23 mouse cellular contexts compared by ENCODE assay signal in genomic region chr2:15027816-15028215, GRCm38 (mm10). TPM values are rescaled to one million over a fixed set of nuclear protein-coding genes. Genes with fewer than 3 reads are reported as not detected.
DNase-seq lines count a peak whose midpoint lies in the region; ATAC-seq and TF ChIP-seq lines count a peak whose summit lies in the region.
"Had no signal": no experiment of that assay in that cellular context is flagged by ENCODE, and none has a peak within 500 bp of the region (broad histone marks: within the 10 kb centered on the region; RNA-seq: fewer than 3 reads in every experiment).

No protein-coding gene starts in this region.

- peak; percentile 83 for ATAC-seq in hindbrain, embryonic 11.5 days (ENCODE audit: low FRiP score)
- ATAC-seq in hindbrain, postnatal 0 days: no peak
- peak; percentile 67 for ATAC-seq in neural tube, embryonic 11.5 days (ENCODE audit: insufficient read depth, low FRiP score, low TSS enrichment)
- ATAC-seq in neural tube, embryonic 14.5 days (ENCODE audit: low read depth): peak; percentile 28; the same call in 1 of the 2 replicates
- ATAC-seq: forebrain, embryonic 14.5 days; forebrain, embryonic 16.5 days had no signal

- H3K27ac ChIP-seq in hindbrain, embryonic 11.5 days (ENCODE audit: low read depth, low read length): no peak overlapping the region
- no peak overlapping the region for H3K27ac ChIP-seq in hindbrain, postnatal 0 days
- H3K27ac ChIP-seq in neural tube, embryonic 11.5 days (ENCODE audit: low read depth, low read length): no peak overlapping the region
- H3K27ac ChIP-seq in neural tube, embryonic 14.5 days (ENCODE audit: low read depth, low read length): no peak overlapping the region
- H3K27ac ChIP-seq: embryonic facial prominence, embryonic 13.5 days; embryonic facial prominence, embryonic 15.5 days; forebrain, embryonic 10.5 days; forebrain, embryonic 12.5 days had no signal

- no peak for TF ChIP-seq CTCF in hindbrain, postnatal 0 days (IDR thresholded peaks at IDR 0.05; ENCODE audit: low read depth)

- no peak overlapping the region for H3K4me2 ChIP-seq in hindbrain, embryonic 11.5 days (replicated peaks; ENCODE audit: low read depth, low read length)
- no peak overlapping the region for H3K4me2 ChIP-seq in hindbrain, postnatal 0 days (ENCODE audit: low read depth, low read length)
- H3K4me2 ChIP-seq in neural tube, embryonic 11.5 days (ENCODE audit: low read depth): no peak overlapping the region
- no peak overlapping the region for H3K4me2 ChIP-seq in neural tube, embryonic 14.5 days (ENCODE audit: low read depth, low read length)
- H3K4me2 ChIP-seq: embryonic facial prominence, embryonic 13.5 days; embryonic facial prominence, embryonic 15.5 days; forebrain, embryonic 12.5 days had no signal

- no peak overlapping the region for H3K4me3 ChIP-seq in hindbrain, embryonic 11.5 days (ENCODE audit: low read depth, low read length)
- no peak overlapping the region for H3K4me3 ChIP-seq in hindbrain, postnatal 0 days (ENCODE audit: low read length)
- no peak overlapping the region for H3K4me3 ChIP-seq in neural tube, embryonic 11.5 days (ENCODE audit: low read depth, low read length)
- H3K4me3 ChIP-seq in neural tube, embryonic 14.5 days (ENCODE audit: low read depth, low read length): no peak overlapping the region
- H3K4me3 ChIP-seq: embryonic facial prominence, embryonic 13.5 days; embryonic facial prominence, embryonic 15.5 days; erythroblast, embryonic 14.5 days; forebrain, embryonic 10.5 days; forebrain, embryonic 12.5 days had no signal

- peak; percentile 21 for DNase-seq in hindbrain, embryonic 11.5 days (ENCODE audit: low spot score)
- no peak for DNase-seq in hindbrain, postnatal 0 days (ENCODE audit: low spot score)
- DNase-seq in neural tube, embryonic 11.5 days (ENCODE audit: low spot score): no peak
- DNase-seq in neural tube, embryonic 10.5 days (ENCODE audit: extremely low spot score, low spot score): no peak
- no peak for DNase-seq in testis, postnatal 14 days (ENCODE audit: low spot score)
- DNase-seq: adrenal gland, adult 2 months; adrenal gland, postnatal 10 days; adrenal gland, postnatal 25 days; cerebellum, adult 11 months; cerebellum, adult 18-20 months; cerebellum, adult 8-10 months; cerebellum, adult 9-11 months; cerebellum, postnatal 14 days; cerebellum, postnatal 36 days; embryo, embryonic 11 days had no signal

- H3K9me3 ChIP-seq in hindbrain, embryonic 11.5 days (ENCODE audit: control insufficient read depth, low read length): no peaks in the 10 kb centered on the region
- H3K9me3 ChIP-seq in hindbrain, postnatal 0 days (ENCODE audit: low read length): no peaks in the 10 kb centered on the region
- no peaks in the 10 kb centered on the region for H3K9me3 ChIP-seq in neural tube, embryonic 11.5 days (ENCODE audit: control insufficient read depth, low read length)
- H3K9me3 ChIP-seq in neural tube, embryonic 14.5 days (ENCODE audit: control insufficient read depth, low read length): no peaks in the 10 kb centered on the region
- H3K9me3 ChIP-seq: embryonic facial prominence, embryonic 13.5 days; embryonic facial prominence, embryonic 15.5 days; forebrain, embryonic 10.5 days; forebrain, embryonic 12.5 days had no signal

- no peaks in the 10 kb centered on the region for H3K27me3 ChIP-seq in hindbrain, embryonic 11.5 days (ENCODE audit: control insufficient read depth, insufficient read depth, low read length)
- no peaks in the 10 kb centered on the region for H3K27me3 ChIP-seq in hindbrain, postnatal 0 days (ENCODE audit: insufficient read depth, low read length)
- H3K27me3 ChIP-seq in neural tube, embryonic 11.5 days (ENCODE audit: control insufficient read depth, insufficient read depth, low read length): no peaks in the 10 kb centered on the region
- no peaks in the 10 kb centered on the region for H3K27me3 ChIP-seq in neural tube, embryonic 14.5 days (ENCODE audit: control insufficient read depth, insufficient read depth, low read length)
- H3K27me3 ChIP-seq: embryonic facial prominence, embryonic 13.5 days; embryonic facial prominence, embryonic 15.5 days; forebrain, embryonic 12.5 days had no signal

- no peaks in the 10 kb centered on the region for H3K36me3 ChIP-seq in hindbrain, embryonic 11.5 days (ENCODE audit: control insufficient read depth, insufficient read depth, low read length)
- H3K36me3 ChIP-seq in hindbrain, postnatal 0 days (ENCODE audit: insufficient read depth, low read length): peaks cover 4% of the 10 kb centered on the region; the same call in 1 of the 2 replicates
- no peaks in the 10 kb centered on the region; the same call in 1 of the 2 replicates for H3K36me3 ChIP-seq in neural tube, embryonic 11.5 days (ENCODE audit: control insufficient read depth, insufficient read depth, low read length)
- H3K36me3 ChIP-seq in neural tube, embryonic 14.5 days (ENCODE audit: control insufficient read depth, insufficient read depth, low read length): no peaks in the 10 kb centered on the region
- H3K36me3 ChIP-seq: embryonic facial prominence, embryonic 15.5 days had no signal

- H3K4me1 ChIP-seq in hindbrain, embryonic 11.5 days (replicated peaks; ENCODE audit: control insufficient read depth, insufficient read depth, low read length): no peaks in the 10 kb centered on the region
- no peaks in the 10 kb centered on the region for H3K4me1 ChIP-seq in hindbrain, postnatal 0 days (ENCODE audit: insufficient read depth, low read length)
- no peaks in the 10 kb centered on the region for H3K4me1 ChIP-seq in neural tube, embryonic 11.5 days (ENCODE audit: control insufficient read depth, insufficient read depth, low read length)
- H3K4me1 ChIP-seq in neural tube, embryonic 14.5 days (ENCODE audit: control insufficient read depth, insufficient read depth, low read length): no peaks in the 10 kb centered on the region
- H3K4me1 ChIP-seq: embryonic facial prominence, embryonic 13.5 days; embryonic facial prominence, embryonic 15.5 days; forebrain, embryonic 10.5 days; forebrain, embryonic 12.5 days had no signal

- H3K9ac ChIP-seq in hindbrain, embryonic 11.5 days (ENCODE audit: low read depth, low read length): no peak overlapping the region
- H3K9ac ChIP-seq in hindbrain, postnatal 0 days (replicated peaks; ENCODE audit: low read length): no peak overlapping the region
- no peak overlapping the region for H3K9ac ChIP-seq in neural tube, embryonic 11.5 days (ENCODE audit: low read length)
- H3K9ac ChIP-seq in neural tube, embryonic 14.5 days (replicated peaks; ENCODE audit: low read depth, low read length): no peak overlapping the region
- H3K9ac ChIP-seq: embryonic facial prominence, embryonic 13.5 days; embryonic facial prominence, embryonic 15.5 days; forebrain, embryonic 12.5 days had no signal

- WGBS in hindbrain, embryonic 11.5 days: 75% methylated on average over 1 of the region's 1 CpGs
- 83% methylated on average over 1 of the region's 1 CpGs for WGBS in hindbrain, postnatal 0 days
- WGBS in neural tube, embryonic 11.5 days: 88% methylated on average over 1 of the region's 1 CpGs
- 50% methylated on average over 1 of the region's 1 CpGs for WGBS in neural tube, embryonic 14.5 days

RNA-seq across cellular contexts. Expression of gene Arl5b, which starts 21.4 kb away (rescaled TPM):
- polyA plus RNA-seq in hindbrain, embryonic 11.5 days (2014; fragmentation: Nextera tagmentation; extraction: Ambion mirVana): 68.4 and 86.1 TPM in 2 replicates
- total RNA-seq in hindbrain, postnatal 0 days (2014; rRNA removed): 35.8 and 43.1 TPM in 2 replicates
- polyA plus RNA-seq in hindbrain, postnatal 0 days (2015; fragmentation: Nextera tagmentation; extraction: Ambion mirVana): 17.0 and 17.7 TPM in 2 replicates
- 59.8 and 71.0 TPM in 2 replicates for polyA plus RNA-seq in neural tube, embryonic 11.5 days (2014; fragmentation: Nextera tagmentation; extraction: Ambion mirVana)
- 42.4 and 46.0 TPM in 2 replicates for polyA plus RNA-seq in neural tube, embryonic 14.5 days (2014; fragmentation: Nextera tagmentation; extraction: Ambion mirVana)

RNA-seq across cellular contexts. Expression of gene Nsun6, which starts 27.1 kb away (rescaled TPM):
- 12.3 and 13.8 TPM in 2 replicates for polyA plus RNA-seq in hindbrain, embryonic 11.5 days (2014; fragmentation: Nextera tagmentation; extraction: Ambion mirVana)
- 5.8 and 10.3 TPM in 2 replicates for total RNA-seq in hindbrain, postnatal 0 days (2014; rRNA removed)
- 14.3 and 16.6 TPM in 2 replicates for polyA plus RNA-seq in hindbrain, postnatal 0 days (2015; fragmentation: Nextera tagmentation; extraction: Ambion mirVana)
- polyA plus RNA-seq in neural tube, embryonic 11.5 days (2014; fragmentation: Nextera tagmentation; extraction: Ambion mirVana): 12.0 and 12.1 TPM in 2 replicates
- 15.7 and 19.6 TPM in 2 replicates for polyA plus RNA-seq in neural tube, embryonic 14.5 days (2014; fragmentation: Nextera tagmentation; extraction: Ambion mirVana)
- polyA plus RNA-seq: erythroblast, embryonic 14.5 days had no signal
